Mouse (Mus musculus): ENCODE results near the gene Surf4. TPM values are rescaled to one million over a fixed set of nuclear protein-coding genes. Genes with fewer than 3 reads are reported as not detected.

Gene Surf4
- polyA plus RNA-seq, 2 experiments from 2014 or later = 75.1 to 87.6 TPM

DNA sequence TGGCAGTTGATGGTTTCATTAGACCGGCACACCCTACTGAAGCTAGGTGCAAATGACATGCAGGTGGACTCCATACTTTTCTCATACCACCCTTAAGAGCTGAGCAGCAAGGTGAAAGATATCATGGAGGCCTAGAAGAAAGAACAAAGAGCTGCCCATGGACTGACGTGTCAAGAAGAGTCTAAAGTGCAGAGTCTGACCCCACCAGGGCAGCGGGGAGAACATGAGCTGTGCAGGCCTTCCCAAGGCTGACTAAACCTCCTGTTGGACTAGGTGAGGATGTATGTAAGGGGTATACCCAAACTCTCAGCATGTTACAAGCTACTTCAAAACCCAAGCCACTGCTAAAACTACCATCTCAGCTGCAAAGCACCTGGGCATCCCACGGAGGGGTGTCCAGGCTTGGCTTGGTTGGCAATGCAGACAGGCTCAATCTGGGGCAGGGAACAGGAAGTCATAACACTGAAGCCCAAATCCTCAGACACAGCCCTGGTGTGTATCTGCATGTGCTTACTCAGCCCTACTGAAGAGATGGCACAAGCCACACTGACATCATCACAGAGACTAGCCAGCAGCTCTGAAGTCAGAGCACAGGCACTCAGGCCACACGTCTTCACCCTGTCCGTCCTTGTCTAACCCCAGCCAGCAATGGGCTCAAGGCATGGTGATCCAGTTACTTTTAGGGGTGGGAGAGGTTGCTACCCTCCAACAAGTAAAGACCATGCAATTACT lies 5.8 kb downstream of the Surf4 start:
- ATAC-seq = no peak

DNA sequence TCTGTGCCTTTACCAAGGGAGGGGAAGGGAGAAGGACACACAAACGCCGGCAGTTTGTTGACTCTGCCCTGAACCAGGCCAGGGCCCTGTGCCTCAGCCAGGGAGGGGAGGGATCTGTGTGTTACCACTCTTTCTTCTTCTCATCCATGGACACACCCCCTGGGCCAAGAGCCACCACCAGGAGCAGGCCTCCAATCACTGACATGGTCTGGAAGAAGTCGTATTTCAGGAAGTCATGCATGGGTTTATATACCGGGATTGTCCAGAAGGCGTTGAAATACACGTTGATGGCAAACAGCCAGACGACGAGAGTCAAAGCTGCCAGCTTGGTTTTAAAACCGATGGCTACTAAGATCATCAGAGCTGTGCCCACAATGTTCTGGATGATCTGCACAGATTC lies 11.9 kb downstream of the Surf4 start:
- ATAC-seq = no peak

DNA sequence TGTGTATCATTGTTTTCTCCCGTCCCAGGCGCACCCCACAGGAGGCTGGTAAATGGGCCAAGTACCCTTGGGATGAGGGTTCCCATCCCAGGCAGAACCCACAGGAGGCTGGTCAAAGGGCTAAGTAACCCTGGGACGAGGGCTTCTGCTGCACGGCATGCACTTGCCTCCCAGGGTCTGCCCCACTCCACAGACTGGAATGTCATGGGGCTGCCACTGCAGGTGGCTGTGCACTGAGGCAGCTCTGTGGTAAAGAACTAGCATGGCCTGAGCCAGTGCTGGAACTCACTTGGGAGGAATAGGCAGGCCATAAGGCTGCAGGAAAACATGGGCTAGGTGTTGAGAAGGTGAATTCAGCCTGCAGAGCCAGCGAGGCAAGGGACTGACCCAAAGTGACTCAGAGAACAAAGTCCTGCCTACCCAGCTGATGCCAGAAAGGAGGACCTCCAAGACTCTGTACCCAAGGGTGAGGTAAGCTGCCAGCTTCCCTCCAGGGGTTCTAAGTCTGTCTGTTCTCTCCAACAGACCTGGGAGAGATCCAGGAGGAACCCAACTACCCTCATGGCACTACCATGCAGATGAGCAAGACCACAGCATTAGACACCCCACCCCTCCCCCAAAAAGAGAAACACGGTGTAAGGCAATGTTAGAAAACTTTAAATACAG lies 13.4 kb downstream of the Surf4 start:
- ATAC-seq = no peak

DNA sequence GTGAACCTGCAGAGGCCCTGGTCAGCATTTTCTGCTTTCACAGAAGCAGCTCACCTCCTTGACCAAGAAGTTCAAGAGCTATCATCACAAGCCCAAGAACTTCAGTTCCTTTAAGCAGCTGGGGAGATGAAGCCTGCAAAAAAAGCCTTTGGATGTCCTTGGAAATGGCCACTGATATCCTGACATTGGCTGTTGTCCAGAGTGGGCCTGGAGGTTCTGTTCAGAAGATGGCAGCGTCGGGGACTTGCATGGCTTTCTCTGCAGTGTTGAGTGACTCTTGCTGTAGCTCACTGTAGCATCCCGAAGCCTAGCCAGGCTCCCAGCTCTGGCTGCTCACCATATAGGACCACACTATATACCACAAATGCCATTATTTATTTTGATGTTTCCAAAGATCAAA lies 14.0 kb downstream of the Surf4 start:
- ATAC-seq = no peak

DNA sequence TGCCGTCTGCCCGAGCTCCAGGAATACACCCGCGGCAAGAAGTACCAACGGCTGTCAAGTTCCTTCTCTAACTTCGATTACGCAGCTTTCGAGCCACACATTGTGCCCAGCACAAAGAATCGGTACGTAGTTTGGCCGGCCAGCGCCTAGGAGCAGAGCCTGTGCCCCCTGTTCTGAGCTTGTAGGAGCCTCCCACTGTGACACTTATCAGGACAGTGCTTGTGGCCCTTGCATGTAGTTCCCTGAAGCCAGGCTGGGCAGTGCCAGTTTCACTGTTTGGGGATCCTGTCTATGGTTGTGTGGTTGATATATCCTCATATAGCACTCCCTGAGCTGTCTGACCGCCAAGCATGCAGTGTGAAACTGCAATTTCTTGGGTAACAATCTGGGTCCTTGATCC lies 17.0 kb downstream of the Surf4 start:
- no peak for ATAC-seq

DNA sequence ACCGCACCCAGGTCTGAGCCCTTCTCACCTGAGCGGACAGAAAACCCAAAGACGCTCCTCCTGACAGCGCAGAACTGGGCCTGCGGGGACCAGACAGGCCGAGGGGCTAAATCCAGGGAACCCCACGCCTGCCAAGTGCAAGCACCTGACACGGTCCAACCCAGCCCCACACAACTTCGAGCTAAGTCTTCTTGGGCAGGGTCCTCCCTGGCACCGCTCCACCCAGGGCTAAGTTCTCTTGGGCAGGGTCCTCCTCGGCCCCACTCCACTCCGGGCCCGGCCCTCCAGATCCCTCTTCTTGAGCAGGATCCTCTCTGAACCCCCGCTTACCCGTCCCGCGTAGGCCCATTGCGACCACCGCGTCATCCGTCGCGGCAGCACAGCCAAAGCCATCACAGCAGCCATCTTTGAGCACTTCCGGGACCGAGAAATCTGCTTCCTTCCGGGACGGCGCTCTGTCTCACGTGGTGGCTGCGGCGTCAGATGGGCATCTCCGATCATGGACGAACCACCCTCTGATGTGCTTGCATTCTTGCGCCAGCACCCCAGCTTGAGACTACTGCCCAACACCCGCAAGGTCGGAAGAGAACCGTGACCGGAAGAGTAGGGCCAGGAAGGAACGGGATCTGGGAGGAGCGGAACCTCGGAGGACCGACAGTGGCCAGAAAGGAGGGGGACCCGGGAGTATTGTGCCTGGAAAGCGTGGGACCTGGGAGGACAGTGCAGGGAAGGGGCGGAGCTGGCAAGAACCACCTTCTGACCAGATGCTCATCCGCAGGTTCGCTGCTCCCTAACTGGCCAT lies 17.6 kb downstream of the Surf4 start, which contains the start of the genes Surf2 and Surf1:
Surf2 (plus strand) TSS at position 441 of the 802 bp plus-strand sequence.
Surf1 (minus strand) TSS at position 604 of the 802 bp plus-strand sequence.
- peak; percentile 84 for ATAC-seq

DNA sequence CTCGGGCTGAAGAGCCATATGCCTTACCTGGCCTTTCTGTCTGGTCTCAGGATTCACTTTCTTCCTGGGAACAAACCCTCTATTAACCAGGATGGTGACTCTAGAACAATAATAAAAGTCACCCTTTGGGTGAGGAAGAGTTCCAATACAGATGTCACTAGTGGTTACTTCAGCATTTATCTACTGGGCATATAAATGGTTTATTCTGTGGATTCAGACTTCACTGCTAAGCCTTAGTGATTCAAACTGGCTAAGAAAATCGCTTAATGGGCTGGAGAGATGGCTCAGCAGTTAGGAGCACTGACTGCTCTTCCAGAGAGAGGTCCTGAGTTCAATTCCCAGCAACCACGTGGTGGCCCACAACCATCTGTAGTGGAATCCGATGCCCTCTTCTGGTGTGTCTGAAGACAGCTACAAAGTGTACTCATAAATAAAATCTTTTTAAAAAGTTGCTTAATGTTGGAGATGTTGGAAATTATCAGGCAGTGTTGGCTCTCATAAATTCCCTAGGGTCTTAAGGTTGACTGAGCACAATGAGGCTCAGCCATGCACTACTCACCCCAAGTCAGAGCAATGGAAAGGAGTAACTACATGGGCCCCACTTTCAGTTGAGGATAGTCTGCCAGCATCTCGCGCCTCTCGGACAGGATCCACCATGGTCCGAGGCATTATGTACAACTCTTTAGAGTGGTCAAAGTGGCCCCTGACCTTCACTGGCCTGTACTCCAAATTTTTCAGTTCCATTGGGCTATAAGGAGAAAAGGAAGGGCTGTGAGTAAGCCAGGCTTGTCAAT lies 19.4 kb downstream of the Surf4 start:
- ATAC-seq = no peak

DNA sequence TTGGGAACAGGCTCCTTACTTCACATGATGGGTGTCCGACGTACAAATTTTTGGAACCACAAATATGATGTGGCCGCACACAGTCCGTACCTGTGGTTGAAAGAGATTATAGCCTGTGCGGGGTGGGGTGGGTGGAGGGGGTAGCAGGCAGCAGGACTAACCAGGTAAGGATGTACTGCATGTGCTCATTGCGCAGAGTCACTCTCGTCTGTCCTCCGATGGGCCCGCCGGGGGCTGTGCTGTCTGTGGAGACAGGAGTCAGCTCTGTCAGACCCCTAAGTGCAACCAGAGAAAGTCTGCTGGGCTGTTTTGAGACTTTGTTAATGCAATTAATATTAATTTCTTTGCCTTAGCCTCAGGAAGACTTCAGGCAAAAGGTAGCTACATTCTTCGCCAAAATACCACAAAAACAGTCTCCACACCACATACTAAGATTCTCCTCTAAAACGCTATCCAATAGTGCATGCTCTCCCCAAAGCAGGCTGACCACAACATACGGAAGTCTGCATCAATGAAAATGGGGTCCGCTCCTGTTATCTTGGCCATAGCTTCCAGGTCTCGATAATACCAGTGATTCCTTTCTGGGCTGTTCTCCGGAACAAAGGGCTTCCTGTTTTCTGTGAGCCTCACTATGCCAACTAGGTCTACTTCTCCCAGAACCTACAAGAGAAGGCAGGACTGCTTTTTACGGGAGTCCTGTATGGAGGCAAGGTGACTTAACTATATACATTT lies 20.1 kb downstream of the Surf4 start:
- no peak for ATAC-seq

DNA sequence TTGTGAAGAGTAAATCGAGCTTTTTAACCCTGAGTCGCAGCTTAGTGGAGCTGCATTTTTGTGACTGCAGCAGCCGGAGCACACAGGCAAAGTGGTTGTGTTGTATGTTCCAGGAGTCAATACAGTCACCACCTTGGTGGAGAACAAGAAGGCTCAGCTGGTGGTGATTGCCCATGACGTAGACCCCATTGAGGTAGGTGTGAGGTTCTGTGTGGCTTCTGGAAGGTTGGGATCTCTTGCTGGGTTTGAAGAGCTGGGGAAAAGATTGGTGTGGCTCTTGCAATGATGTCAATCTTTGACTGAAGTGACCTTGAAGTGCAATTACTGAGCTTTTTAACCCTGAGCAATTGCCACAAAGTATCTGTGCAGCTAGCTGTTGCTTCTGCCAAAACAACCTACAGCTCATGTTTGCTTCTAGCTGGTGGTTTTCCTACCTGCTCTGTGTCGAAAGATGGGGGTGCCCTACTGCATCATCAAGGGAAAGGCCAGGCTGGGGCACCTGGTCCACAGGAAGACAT lies 21.4 kb downstream of the Surf4 start:
- ATAC-seq = no peak

DNA sequence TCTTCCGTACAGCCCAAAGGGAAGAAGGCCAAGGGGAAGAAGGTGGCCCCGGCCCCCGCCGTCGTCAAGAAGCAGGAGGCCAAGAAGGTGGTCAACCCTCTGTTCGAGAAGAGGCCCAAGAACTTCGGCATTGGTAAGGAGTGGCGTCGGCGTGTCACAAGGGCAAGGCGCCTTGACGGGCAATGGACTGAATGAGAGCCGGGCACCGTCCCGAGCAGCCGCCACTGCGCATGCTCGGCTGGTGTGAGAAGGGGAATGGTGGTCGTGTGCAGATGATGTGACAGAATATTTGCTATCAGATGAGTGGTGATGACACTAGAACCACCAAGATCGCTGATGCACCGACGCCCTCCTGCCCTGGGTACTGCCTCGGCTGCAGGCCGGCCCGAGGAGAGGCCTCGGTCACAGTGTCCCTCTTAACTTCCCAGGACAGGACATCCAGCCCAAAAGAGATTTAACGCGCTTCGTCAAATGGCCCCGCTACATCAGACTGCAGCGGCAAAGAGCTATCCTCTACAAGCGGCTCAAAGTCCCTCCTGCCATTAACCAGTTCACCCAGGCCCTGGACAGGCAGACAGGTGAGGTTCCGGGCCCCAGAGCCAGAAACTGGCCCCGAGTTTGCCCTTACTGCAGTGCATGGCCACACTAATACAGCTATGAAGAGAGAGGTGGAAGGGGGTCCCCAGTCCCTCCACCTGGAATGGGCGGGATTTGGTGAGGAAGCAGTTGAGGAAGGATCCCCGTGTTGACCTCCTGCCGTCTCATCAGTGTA lies 22.5 kb downstream of the Surf4 start:
- ATAC-seq = peak; percentile 47

DNA sequence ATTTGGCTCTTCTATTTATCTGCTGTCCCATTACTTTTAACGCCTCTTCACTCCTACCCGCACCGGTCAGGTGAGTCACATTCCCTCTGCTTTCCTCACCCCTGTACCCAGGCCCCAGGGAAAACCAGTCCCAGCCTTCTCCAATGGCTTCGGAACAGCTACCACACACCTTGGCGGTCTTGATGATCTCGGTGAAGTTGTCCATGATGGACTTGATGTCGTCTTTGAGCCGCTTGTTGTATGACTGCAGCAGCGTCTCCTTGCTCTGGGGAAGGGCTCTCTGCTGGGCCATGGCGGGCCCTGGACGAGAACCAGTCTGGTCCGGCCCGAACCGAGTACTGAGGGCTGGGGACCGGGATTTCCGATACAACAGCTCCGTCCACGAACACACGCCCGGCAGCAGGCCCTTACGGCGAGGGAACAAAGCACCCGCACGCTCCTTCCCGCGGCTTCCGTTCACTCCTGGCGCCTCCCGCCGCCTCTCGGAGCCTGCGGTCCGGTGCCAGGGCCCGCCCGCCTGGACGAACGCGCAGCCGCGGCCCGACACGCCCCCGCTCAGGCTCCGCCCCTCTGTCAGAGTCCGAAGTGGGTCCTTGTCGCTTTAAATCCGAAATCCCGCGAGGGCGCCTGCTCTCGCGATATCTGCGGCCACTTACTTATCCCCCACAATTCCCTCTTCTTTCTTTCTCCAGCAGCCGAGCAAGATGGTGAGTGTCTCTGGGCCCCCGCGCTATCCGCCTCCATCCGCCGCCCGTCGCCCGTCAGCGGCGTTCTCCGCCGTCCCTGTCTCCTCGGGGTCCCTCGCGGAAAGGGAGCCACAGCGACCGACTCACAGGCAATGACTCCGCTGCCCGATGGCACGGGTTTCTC lies 23.4 kb downstream of the Surf4 start, which contains the start of the genes Med22 and Rpl7a:
Med22 (minus strand) TSS at position 554 of the 870 bp plus-strand sequence.
Rpl7a (plus strand) TSS at position 641 of the 870 bp plus-strand sequence.
- ATAC-seq = peak; percentile 91

DNA sequence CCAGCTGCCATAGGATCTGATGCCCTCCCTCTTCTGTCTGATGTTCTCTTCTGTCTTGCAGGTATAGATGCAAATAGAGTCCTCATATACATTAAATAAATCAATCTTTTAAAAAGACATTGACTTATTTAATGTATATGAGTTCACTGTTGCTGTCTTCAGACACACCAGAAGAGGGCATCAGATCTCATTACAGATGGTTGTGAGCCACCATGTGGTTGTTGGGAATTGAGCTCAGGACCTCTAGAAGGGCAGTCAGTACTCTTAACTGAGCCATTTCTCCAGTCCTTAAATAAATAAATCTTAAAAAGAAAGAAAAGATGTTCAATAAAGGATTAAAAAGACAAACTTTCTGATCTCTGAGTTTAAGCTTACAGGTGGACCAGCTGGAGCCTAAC lies 24.3 kb downstream of the Surf4 start:
- ATAC-seq = no peak

DNA sequence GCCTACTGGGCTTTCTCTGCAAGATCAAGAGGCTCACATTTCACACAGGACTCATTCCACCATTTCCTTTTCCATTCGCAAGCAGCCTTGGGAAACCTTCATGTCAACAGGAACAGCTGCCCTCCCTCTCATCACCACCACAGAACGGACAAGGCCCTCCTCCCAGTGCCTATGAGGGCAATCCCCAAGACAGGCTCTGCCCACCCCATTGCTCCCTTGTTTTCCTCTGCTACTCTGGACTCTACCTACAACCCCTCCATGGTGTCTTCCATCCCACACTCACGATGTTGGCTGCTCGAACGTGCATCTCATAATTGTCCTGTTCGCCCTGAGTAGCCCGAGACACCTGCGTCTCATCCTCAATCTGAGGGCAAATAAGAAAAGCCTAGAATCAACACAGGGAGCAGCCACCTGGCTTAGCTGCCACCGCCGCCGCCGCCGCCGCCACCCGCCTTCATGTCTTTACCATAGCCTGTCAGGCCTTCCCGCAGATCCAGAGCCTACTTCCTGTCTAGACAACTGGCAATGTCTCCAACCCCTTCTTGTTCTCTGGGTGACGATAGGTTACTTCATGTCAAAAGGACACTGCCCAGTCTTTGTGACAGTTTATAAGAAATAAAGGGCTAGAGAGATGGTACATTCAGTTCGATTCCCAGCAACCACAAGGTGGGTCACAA lies 24.9 kb downstream of the Surf4 start:
- ATAC-seq = no peak

DNA sequence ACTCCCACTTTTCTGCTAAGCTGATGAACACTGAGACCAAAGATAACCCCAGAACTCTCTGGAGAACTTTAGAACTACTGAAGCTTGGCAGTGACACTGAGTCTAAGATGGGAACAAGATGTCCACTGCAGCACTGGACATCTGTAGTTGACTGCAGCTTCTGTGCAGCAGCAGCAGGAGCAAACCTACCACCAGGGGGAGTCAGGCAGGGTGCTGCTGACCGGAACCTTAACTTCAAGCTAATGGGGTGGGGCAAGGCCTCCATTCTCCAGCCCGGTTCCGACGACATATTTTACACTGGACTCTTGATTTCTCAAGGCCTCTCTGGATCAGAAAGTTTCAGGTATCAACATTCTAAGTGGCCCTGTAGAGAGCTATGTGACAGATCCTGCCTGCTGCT lies 26.6 kb downstream of the Surf4 start:
- ATAC-seq = no peak

DNA sequence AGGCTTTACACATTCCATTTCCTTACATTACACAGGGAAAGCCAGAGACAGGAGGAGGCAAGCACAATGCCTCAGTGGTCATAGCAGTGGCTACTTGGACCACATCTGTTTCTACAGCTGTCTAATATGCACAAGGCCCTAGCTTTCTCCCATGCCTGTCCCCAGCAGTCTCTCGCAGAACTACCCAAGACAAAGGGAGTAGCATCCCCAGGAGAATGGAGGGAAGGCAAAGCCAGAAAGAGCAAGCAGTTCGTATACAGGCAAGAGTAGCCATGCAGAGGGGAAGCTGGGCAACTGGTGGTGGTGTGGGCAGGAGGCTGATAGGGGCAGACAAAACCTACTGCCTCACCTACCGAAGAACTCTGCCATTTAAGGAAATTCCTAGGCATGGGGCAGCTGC lies 27.3 kb downstream of the Surf4 start:
- no peak for ATAC-seq

DNA sequence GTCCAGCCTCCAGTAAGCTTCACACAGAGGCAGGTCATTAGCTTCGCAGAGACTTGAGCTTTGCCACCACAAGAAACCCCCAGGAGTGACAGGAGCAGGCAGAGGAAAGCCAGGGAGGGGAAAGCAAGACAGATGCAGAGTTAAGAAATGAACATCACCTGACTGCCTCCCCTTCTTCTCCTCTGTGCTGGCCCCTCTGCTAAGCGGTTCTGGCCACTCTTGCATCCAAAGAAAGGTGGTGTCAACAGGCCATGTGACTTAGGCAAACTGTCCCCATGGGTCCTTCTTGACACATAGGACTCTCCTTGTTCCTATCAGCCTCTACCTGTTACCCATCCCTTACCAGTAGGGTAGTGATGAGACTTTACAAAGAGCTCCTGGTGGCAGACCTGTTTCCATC lies 27.8 kb downstream of the Surf4 start:
- no peak for ATAC-seq

DNA sequence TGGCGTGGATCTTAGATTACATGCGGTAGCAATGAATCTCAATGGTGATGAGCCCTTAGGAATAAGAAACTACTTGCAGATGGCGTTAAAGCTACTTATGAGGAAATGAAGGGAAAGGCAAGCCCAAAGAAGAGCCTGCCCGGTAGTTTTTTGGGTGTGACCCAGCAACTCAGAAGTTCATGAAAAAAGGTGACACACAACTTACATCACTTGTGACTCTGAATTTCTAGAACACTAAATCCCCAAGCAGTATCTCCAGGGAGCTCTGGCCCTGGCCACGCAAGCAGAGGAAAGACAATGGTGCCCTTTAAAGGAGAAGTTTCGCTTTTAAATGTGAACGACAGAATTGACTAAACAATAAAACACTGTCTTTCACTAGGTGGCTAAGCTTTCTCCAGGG lies 30.4 kb downstream of the Surf4 start:
- ATAC-seq = no peak

DNA sequence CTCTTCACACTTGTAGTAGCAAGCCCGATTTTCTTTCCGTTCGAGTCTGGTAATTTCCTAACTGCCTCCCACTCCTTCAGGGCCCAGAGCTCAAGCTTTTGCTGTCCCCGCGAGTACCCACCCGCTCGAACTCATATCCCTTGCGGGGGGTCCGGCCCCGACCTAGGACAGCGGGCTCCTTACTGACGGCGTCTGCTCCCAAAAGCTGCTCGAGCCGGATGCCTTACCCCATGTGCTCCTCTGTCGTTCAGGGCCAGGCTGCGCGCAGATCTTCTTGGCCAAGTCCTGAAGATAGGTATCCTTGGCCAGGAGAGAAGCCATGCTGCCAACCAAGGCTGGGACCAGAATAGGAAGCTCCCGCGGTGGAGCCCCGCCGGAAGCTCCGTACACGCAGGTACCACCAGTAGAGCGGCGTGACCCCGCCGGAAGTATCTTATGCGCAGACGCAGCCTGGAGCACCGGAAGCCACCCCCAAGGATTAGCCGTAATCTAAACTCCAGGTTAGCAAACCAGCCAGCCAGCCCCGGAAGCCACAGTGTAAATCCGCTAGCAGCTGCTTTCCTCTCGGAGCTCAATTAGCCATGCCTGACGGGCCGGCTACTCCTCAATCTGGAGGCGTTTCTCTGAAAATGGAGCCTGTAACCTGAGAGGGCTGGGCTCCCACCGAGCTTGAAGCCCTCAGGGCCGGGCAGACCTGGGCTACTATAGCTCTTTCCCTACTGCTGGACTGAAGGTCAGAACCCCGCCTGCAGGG lies 31.1 kb downstream of the Surf4 start, which contains the start of gene Surf6:
Surf6 (minus strand) TSS at position 413 of the 754 bp plus-strand sequence.
- peak; percentile 97 for ATAC-seq

Measured in activated CD4-positive, CD25-positive, alpha-beta regulatory T cell, adult 4 months (primary cell).